ENCODE assay signal across 21 mouse cellular contexts in the genomic region with DNA sequence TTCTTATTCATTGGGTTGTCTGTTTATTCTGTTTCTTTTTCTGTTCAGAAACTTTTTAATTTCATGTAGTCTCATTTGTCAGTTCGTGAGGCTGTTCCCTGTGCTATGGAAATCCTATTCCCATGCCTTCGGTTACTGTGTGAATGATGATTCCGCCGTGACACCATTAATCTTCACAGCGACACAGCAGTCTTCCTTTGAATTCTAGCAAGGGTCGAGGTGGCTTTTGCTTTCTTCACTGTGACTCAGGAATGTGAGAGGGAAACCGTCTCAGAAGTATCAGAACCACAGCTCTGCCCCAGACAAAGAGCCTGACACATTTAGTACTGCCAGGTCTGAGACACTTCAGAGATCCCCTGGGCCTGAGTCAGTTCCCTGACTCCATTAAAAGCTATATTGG. TPM values are rescaled to one million over a fixed set of nuclear protein-coding genes. Genes with fewer than 3 reads are reported as not detected.
DNase-seq lines count a peak whose midpoint lies in the region; ATAC-seq lines count a peak whose summit lies in the region.
"Had no signal": no experiment of that assay in that cellular context is flagged by ENCODE, and none has a peak within 500 bp of the region (broad histone marks: within the 10 kb centered on the region; RNA-seq: fewer than 3 reads in every experiment).

No protein-coding gene starts in this region.

- H3K9ac ChIP-seq in heart, embryonic 14.5 days (ENCODE audit: low read length) = peak overlapping the region; percentile 45
- no peak overlapping the region for H3K9ac ChIP-seq in neural tube, embryonic 15.5 days (replicated peaks)
- H3K9ac ChIP-seq in neural tube, embryonic 12.5 days = no peak overlapping the region
- H3K9ac ChIP-seq: midbrain, embryonic 12.5 days; neural tube, embryonic 13.5 days had no signal

- peak overlapping the region; percentile 34 for H3K4me2 ChIP-seq in heart, embryonic 14.5 days (ENCODE audit: low read length)
- H3K4me2 ChIP-seq in neural tube, embryonic 15.5 days = no peak overlapping the region
- no peak overlapping the region for H3K4me2 ChIP-seq in neural tube, embryonic 12.5 days (replicated peaks)
- H3K4me2 ChIP-seq: midbrain, embryonic 12.5 days; neural tube, embryonic 13.5 days had no signal

- ATAC-seq in heart, embryonic 14.5 days (ENCODE audit: insufficient number of reproducible peaks, insufficient read depth, low FRiP score, low read depth) = no peak
- no peak for ATAC-seq in neural tube, embryonic 15.5 days (ENCODE audit: low FRiP score)
- ATAC-seq in neural tube, embryonic 12.5 days (ENCODE audit: low FRiP score, low read depth) = peak; percentile 34; the same call in 1 of the 2 replicates
- ATAC-seq: forebrain, embryonic 16.5 days had no signal

- DNase-seq in heart, adult 11 months = peak; percentile 40
- DNase-seq in heart, adult 9 months (ENCODE audit: low spot score in 2 of 2) = no peak
- no peak for DNase-seq in heart, postnatal 4 days
- peak; percentile 22 for DNase-seq in neural tube, embryonic 10.5 days (ENCODE audit: extremely low spot score, low spot score)
- DNase-seq in kidney, adult 8-10 months = no peak
- DNase-seq: adrenal gland, postnatal 10 days; cerebellum, adult 2 months; cerebellum, postnatal 25 days; gastrocnemius, postnatal 14 days; kidney, adult 18-20 months; kidney, postnatal 14 days; layer of hippocampus, postnatal 36 days; lung, postnatal 4 days had no signal

- H3K27ac ChIP-seq in heart, embryonic 14.5 days (replicated peaks in 1 of 2; ENCODE audit: control insufficient read depth in 1 of 2, insufficient read depth in 1 of 2, low read depth in 2 of 2, low read length in 2 of 2) = peak overlapping the region; percentile 94 to 96
- no peak overlapping the region for H3K27ac ChIP-seq in neural tube, embryonic 15.5 days (replicated peaks)
- no peak overlapping the region for H3K27ac ChIP-seq in neural tube, embryonic 12.5 days
- H3K27ac ChIP-seq: embryonic facial prominence, embryonic 10.5 days; layer of hippocampus, adult 2 months; midbrain, embryonic 12.5 days; neural tube, embryonic 13.5 days had no signal

- H3K36me3 ChIP-seq in heart, embryonic 14.5 days (ENCODE audit: control insufficient read depth, insufficient read depth, low read length) = peaks cover 49% of the 10 kb centered on the region
- no peaks in the 10 kb centered on the region for H3K36me3 ChIP-seq in neural tube, embryonic 15.5 days
- no peaks in the 10 kb centered on the region for H3K36me3 ChIP-seq in neural tube, embryonic 12.5 days
- H3K36me3 ChIP-seq: embryonic facial prominence, embryonic 10.5 days; midbrain, embryonic 12.5 days; neural tube, embryonic 13.5 days had no signal

- H3K27me3 ChIP-seq in heart, embryonic 14.5 days (ENCODE audit: control insufficient read depth, insufficient read depth, low read length) = no peaks in the 10 kb centered on the region
- no peaks in the 10 kb centered on the region for H3K27me3 ChIP-seq in neural tube, embryonic 15.5 days (replicated peaks)
- H3K27me3 ChIP-seq in neural tube, embryonic 12.5 days (replicated peaks) = no peaks in the 10 kb centered on the region
- H3K27me3 ChIP-seq: midbrain, embryonic 12.5 days; neural tube, embryonic 13.5 days had no signal

- 29% methylated on average over 7 of the region's 7 CpGs for WGBS in heart, embryonic 14.5 days
- WGBS in neural tube, embryonic 15.5 days = 11% methylated on average over 7 of the region's 7 CpGs
- WGBS in neural tube, embryonic 12.5 days = 11% methylated on average over 7 of the region's 7 CpGs

- H3K9me3 ChIP-seq in heart, embryonic 14.5 days (ENCODE audit: control insufficient read depth, low read length) = no peaks in the 10 kb centered on the region
- no peaks in the 10 kb centered on the region for H3K9me3 ChIP-seq in neural tube, embryonic 15.5 days (replicated peaks)
- no peaks in the 10 kb centered on the region for H3K9me3 ChIP-seq in neural tube, embryonic 12.5 days
- H3K9me3 ChIP-seq: embryonic facial prominence, embryonic 10.5 days; midbrain, embryonic 12.5 days; neural tube, embryonic 13.5 days had no signal

- H3K4me1 ChIP-seq in heart, embryonic 14.5 days (ENCODE audit: control insufficient read depth in 2 of 2, insufficient read depth in 2 of 2, low read length in 2 of 2) = peaks cover 25 to 51% of the 10 kb centered on the region in 2 experiments
- peaks cover 3% of the 10 kb centered on the region; the same call in 1 of the 2 replicates for H3K4me1 ChIP-seq in neural tube, embryonic 15.5 days
- no peaks in the 10 kb centered on the region for H3K4me1 ChIP-seq in neural tube, embryonic 12.5 days

- H3K4me3 ChIP-seq in heart, embryonic 14.5 days (ENCODE audit: control insufficient read depth in 1 of 2, insufficient read depth in 1 of 2, low read depth in 1 of 2, low read length in 2 of 2) = no peak overlapping the region
- H3K4me3 ChIP-seq in neural tube, embryonic 15.5 days (replicated peaks) = no peak overlapping the region
- no peak overlapping the region for H3K4me3 ChIP-seq in neural tube, embryonic 12.5 days
- H3K4me3 ChIP-seq: embryonic facial prominence, embryonic 10.5 days; layer of hippocampus, adult 2 months; midbrain, embryonic 12.5 days; neural tube, embryonic 13.5 days had no signal

RNA-seq across cellular contexts. Expression of gene Pkp2, which starts 42.8 kb away (rescaled TPM):
- polyA plus RNA-seq in heart, embryonic 14.5 days (2014; fragmentation: Nextera tagmentation; extraction: Ambion mirVana) = 157 and 162 TPM in 2 replicates
- total RNA-seq in heart, postnatal 4 days (2021) = 100 to 1,000 TPM; 160 to 171 TPM
- polyA plus RNA-seq in neural tube, embryonic 15.5 days (2015; fragmentation: Nextera tagmentation; extraction: Ambion mirVana) = 1.9 and 3.3 TPM in 2 replicates
- 2.0 and 2.1 TPM in 2 replicates for polyA plus RNA-seq in neural tube, embryonic 12.5 days (2016; fragmentation: Nextera tagmentation; extraction: Ambion mirVana)

RNA-seq across cellular contexts. Expression of gene Yars2, which starts 46.9 kb away (rescaled TPM):
- polyA plus RNA-seq in heart, embryonic 14.5 days (2014; fragmentation: Nextera tagmentation; extraction: Ambion mirVana) = 43.4 and 44.3 TPM in 2 replicates
- total RNA-seq in heart, postnatal 4 days (2021) = 10 to 100 TPM; 30.8 to 35.1 TPM
- 32.6 and 35.4 TPM in 2 replicates for polyA plus RNA-seq in neural tube, embryonic 15.5 days (2015; fragmentation: Nextera tagmentation; extraction: Ambion mirVana)
- 36.1 and 37.7 TPM in 2 replicates for polyA plus RNA-seq in neural tube, embryonic 12.5 days (2016; fragmentation: Nextera tagmentation; extraction: Ambion mirVana)

Comparison
In these comparisons a context has a peak if more than half of its experiments do, and no peak if none do; other contexts are left out.
1. DNase-seq: peak in heart, adult 11 months (single experiment) and neural tube, embryonic 10.5 days (single experiment); none in heart, adult 9 months (0 of 2), heart, postnatal 4 days (single experiment) and kidney, adult 8-10 months (0 of 2).
2. H3K27ac ChIP-seq: peak in heart, embryonic 14.5 days (2 of 2); none in neural tube, embryonic 15.5 days (single experiment) and neural tube, embryonic 12.5 days (single experiment).
3. RNA of gene Pkp2, which starts 42.8 kb away (polyA plus RNA-seq): 157 to 162 TPM in heart, embryonic 14.5 days; 2.0 to 2.1 TPM in neural tube, embryonic 12.5 days and 1.9 to 3.3 TPM in neural tube, embryonic 15.5 days; every median in the first group is over 10 times any median in the second.